Mouse (Mus musculus): ENCODE results near the gene Cdc42ep2.

GRCm38 (mm10) chr19:5957371-5957770 lies 32.8 kb upstream of the Cdc42ep2 start:
- no peak for TF ChIP-seq CTCF (IDR thresholded peaks at IDR 0.05; ENCODE audit: extremely low read depth, insufficient read depth, low read length)
- no peak for TF ChIP-seq POLR2A (IDR thresholded peaks at IDR 0.05; ENCODE audit: extremely low read depth, insufficient read depth, low read length)

Measured in cortical plate, adult 2 months (tissue).